Mouse (Mus musculus) thymus, adult 18-20 months (tissue): ENCODE results near the gene Arhgef28.

ENCODE experiments used
- DNase-seq, 2 experiments: peaks; one replicate each; pipeline ENCODE4 v3.0.0; 2022; ENCODE audit warnings: mixed read lengths in 2 of 2

Gene Arhgef28

GRCm38 (mm10) chr13:98008588-98008987 is 197.7 kb downstream of the Arhgef28 start:
- no peak for DNase-seq

- no peak for DNase-seq
Observed at GRCm38 (mm10) chr13:98005611-98006218, 200.5 kb downstream of the Arhgef28 start.

GRCm38 (mm10) chr13:98004647-98005414 is 201.4 kb downstream of the Arhgef28 start:
- no peak for DNase-seq

GRCm38 (mm10) chr13:98003690-98004089 is 202.5 kb downstream of the Arhgef28 start:
- DNase-seq = no peak

- no peak for DNase-seq
Observed at GRCm38 (mm10) chr13:98002598-98002997, 203.6 kb downstream of the Arhgef28 start.

- no peak for DNase-seq
Observed at GRCm38 (mm10) chr13:98002121-98002520, 204.1 kb downstream of the Arhgef28 start.

GRCm38 (mm10) chr13:98001719-98002118 is 204.5 kb downstream of the Arhgef28 start:
- DNase-seq = no peak

- no peak for DNase-seq
Observed at GRCm38 (mm10) chr13:98000841-98001240, 205.4 kb downstream of the Arhgef28 start.

GRCm38 (mm10) chr13:97999130-97999529 is 207.1 kb downstream of the Arhgef28 start:
- no peak for DNase-seq

GRCm38 (mm10) chr13:97998570-97998969 is 207.7 kb downstream of the Arhgef28 start:
- no peak for DNase-seq

- no peak for DNase-seq
Observed at GRCm38 (mm10) chr13:97990939-97991338, 215.3 kb downstream of the Arhgef28 start.

- DNase-seq = no peak
Observed at GRCm38 (mm10) chr13:97988796-97989195, 217.4 kb downstream of the Arhgef28 start.

GRCm38 (mm10) chr13:97986691-97987090 is 219.5 kb downstream of the Arhgef28 start:
- no peak for DNase-seq

GRCm38 (mm10) chr13:97977104-97977503 is 229.1 kb downstream of the Arhgef28 start:
- DNase-seq = no peak

- DNase-seq = no peak
Observed at GRCm38 (mm10) chr13:97976642-97977041, 229.6 kb downstream of the Arhgef28 start.

- no peak for DNase-seq
Observed at GRCm38 (mm10) chr13:97974532-97975194, 231.6 kb downstream of the Arhgef28 start.

GRCm38 (mm10) chr13:97973915-97974314 is 232.3 kb downstream of the Arhgef28 start:
- DNase-seq = no peak

- no peak for DNase-seq
Observed at GRCm38 (mm10) chr13:97966077-97966476, 240.2 kb downstream of the Arhgef28 start.

- no peak for DNase-seq
Observed at GRCm38 (mm10) chr13:97964892-97965424, 241.3 kb downstream of the Arhgef28 start.

- no peak for DNase-seq
Observed at GRCm38 (mm10) chr13:97960142-97960541, 246.1 kb downstream of the Arhgef28 start.

- DNase-seq = no peak
Observed at GRCm38 (mm10) chr13:97959394-97959888, 246.8 kb downstream of the Arhgef28 start.

GRCm38 (mm10) chr13:97955759-97956158 is 250.5 kb downstream of the Arhgef28 start:
- DNase-seq = no peak

GRCm38 (mm10) chr13:97954956-97955496 is 251.2 kb downstream of the Arhgef28 start:
- no peak for DNase-seq
